Mouse (Mus musculus) heart, postnatal 0 days (tissue): ENCODE measurements around the gene Gm26602.

ENCODE experiments used
- CTCF ChIP-seq: IDR thresholded peaks from 2 replicates; pipeline ENCODE4 v1.5.1; 2016; ENCODE audit warnings: antibody characterized with exemption, control low read depth, low read depth
- EP300 ChIP-seq: IDR thresholded peaks from 2 replicates; pipeline ENCODE4 v1.6.1; 2016; ENCODE audit warnings: antibody characterized with exemption, low read depth

DNA sequence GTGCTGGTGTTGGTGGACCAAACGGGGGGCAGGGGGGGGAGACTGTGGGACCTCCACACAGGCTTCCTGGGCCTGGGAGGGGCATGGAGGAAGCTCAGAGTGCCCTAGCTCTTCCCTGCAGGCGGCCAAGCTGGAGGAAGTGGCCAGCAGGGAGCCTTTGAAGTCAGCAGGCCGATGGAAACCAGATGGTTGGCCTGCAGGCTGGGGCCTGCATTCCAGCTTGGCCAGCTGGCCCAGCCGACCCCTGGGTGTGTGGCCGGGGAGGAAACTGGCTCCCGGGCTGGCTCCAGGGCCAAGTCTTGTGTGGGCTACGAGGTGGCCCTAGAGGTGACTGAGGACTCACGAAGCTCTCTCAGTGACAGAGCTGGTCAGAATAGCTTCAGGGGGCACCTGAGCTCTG is 22.1 kb downstream of the Gm26602 start:
- TF ChIP-seq CTCF: no peak
- TF ChIP-seq EP300: 0 out of 2 replicates have a peak, but pooled peaks have one; percentile 45
